Mouse (Mus musculus) midbrain, embryonic 16.5 days (tissue): ENCODE results near the gene Trmt11. TPM values are rescaled to one million over a fixed set of nuclear protein-coding genes. Genes with fewer than 3 reads are reported as not detected.

Source experiments
- ATAC-seq: fragments of 200-750 bp; cut with Nextera tagmentation; 2 replicates; pipeline ENCODE4 v1.8.0; 2017; ENCODE audit warnings: moderate TSS enrichment
- H3K27ac ChIP-seq: fragments of 300-500 bp; sonication (generic); 2 replicates; pipeline ENCODE4 v1.5.1; 2014; ENCODE audit warnings: mild to moderate bottlenecking, low read length, mixed read lengths
- H3K27me3 ChIP-seq: fragments of 300-500 bp; sonication (generic); 2 replicates; pipeline ENCODE4 v1.6.1; 2014; ENCODE audit warnings: low read depth, low read length, mixed read lengths; ENCODE audit not compliant: control insufficient read depth, insufficient read depth
- H3K36me3 ChIP-seq: fragments of 300-500 bp; sonication (generic); 2 replicates; pipeline ENCODE4 v1.6.1; 2014; ENCODE audit warnings: mild to moderate bottlenecking, low read length, moderate library complexity, mixed read lengths; ENCODE audit not compliant: control insufficient read depth, insufficient read depth
- H3K4me1 ChIP-seq: fragments of 300-500 bp; sonication (generic); 2 replicates; pipeline ENCODE4 v1.6.1; 2014; ENCODE audit warnings: mild to moderate bottlenecking, low read length, mixed read lengths; ENCODE audit not compliant: control insufficient read depth, insufficient read depth
- H3K4me2 ChIP-seq: fragments of 300-500 bp; sonication (generic); 2 replicates; pipeline ENCODE4 v1.6.1; 2014; ENCODE audit warnings: mild to moderate bottlenecking, low read length, mixed read lengths
- H3K4me3 ChIP-seq: fragments of 300-500 bp; sonication (generic); 2 replicates; pipeline ENCODE4 v1.5.1; 2014; ENCODE audit warnings: low read depth, mild to moderate bottlenecking, low read length, moderate library complexity, mixed read lengths
- H3K9ac ChIP-seq: fragments of 300-500 bp; sonication (generic); 2 replicates; pipeline ENCODE4 v1.6.1; 2014; ENCODE audit warnings: low read depth, low read length, mixed read lengths
- H3K9me3 ChIP-seq: fragments of 300-500 bp; sonication (generic); replicated peaks from 2 replicates; pipeline ENCODE4 v1.6.1; 2014; ENCODE audit warnings: mild to moderate bottlenecking, low read length, mixed read lengths; ENCODE audit not compliant: control insufficient read depth, poor library complexity, severe bottlenecking
- WGBS: fragments of 180-500 bp; shearing (Covaris S2); extraction: QIAGEN DNeasy Blood & Tissue Kit; methylation state at CpG from one replicate; pipeline ENCODE4 v1.1.7; 2014; 5-methylcytosine and 5-hydroxymethylcytosine counted together
- polyA plus RNA-seq: library from polyadenylated mRNA; unstranded; fragments of >200 nt; fragmentation: Nextera tagmentation; extraction: Ambion mirVana; gene quantifications from 2 replicates; pipeline ENCODE4 v1.2.1, GENCODE M21; 2015

The Trmt11 gene
- polyA plus RNA-seq, 1 experiment from 2014 or later = 20.3 TPM

GRCm38 (mm10) chr10:30624161-30625019 lies 23.8 kb upstream of the Trmt11 start:
- Histone ChIP-seq H3K27me3 (no peaks in the 10 kb centered on the region), H3K4me1 (no peaks in the 10 kb centered on the region), H3K4me3 (no peak overlapping the region), H3K36me3 (no peaks in the 10 kb centered on the region), H3K27ac (no peak overlapping the region), H3K9ac (no peak overlapping the region), H3K4me2 (no peak overlapping the region), H3K9me3 (no peaks in the 10 kb centered on the region)
- WGBS = 69% methylated on average over 5 of the region's 5 CpGs
- no peak for ATAC-seq

- H3K4me2 ChIP-seq = no peak overlapping the region
These were observed 22.4 kb upstream of the Trmt11 start for GRCm38 (mm10) chr10:30622928-30623327.

DNA sequence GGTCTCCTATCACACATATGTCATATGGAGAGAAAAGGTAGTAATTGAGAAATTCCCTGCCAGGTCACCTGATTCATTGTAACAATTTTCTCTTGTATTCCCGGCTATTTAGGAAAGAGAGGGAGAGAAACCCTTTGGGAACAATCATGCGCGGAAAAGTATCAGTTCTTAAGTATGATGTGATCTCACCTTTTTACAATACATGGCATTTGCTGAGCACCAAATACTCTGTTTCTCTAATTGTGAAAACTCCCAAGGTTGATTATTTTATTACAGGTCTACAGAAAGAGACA lies 18.3 kb upstream of the Trmt11 start:
- Histone ChIP-seq H3K4me3 (peak overlapping the region; percentile 67), H3K9ac (peak overlapping the region; percentile 79), H3K9me3 (no peaks in the 10 kb centered on the region), H3K4me1 (peaks cover 10% of the 10 kb centered on the region), H3K27ac (peak overlapping the region; percentile 96), H3K27me3 (no peaks in the 10 kb centered on the region), H3K36me3 (no peaks in the 10 kb centered on the region), H3K4me2 (peak overlapping the region; percentile 62)
- WGBS = 43% methylated on average over 3 of the region's 3 CpGs
- no peak for ATAC-seq

More at GRCm38 (mm10) chr10:30622928-30623327, 22.4 kb upstream of the Trmt11 start:
- no peak for ATAC-seq
- H3K9me3 ChIP-seq = no peaks in the 10 kb centered on the region
- no peaks in the 10 kb centered on the region for H3K27me3 ChIP-seq
- H3K9ac ChIP-seq = no peak overlapping the region
- no peak overlapping the region for H3K4me3 ChIP-seq
- H3K36me3 ChIP-seq = no peaks in the 10 kb centered on the region
- peaks cover 3% of the 10 kb centered on the region; the same call in 1 of the 2 replicates for H3K4me1 ChIP-seq
- H3K27ac ChIP-seq = no peak overlapping the region

- Histone ChIP-seq H3K4me2 (peak overlapping the region; percentile 62), H3K27me3 (no peaks in the 10 kb centered on the region), H3K4me1 (peaks cover 10% of the 10 kb centered on the region), H3K9ac (peak overlapping the region; percentile 79), H3K4me3 (peak overlapping the region; percentile 67), H3K27ac (peak overlapping the region; percentile 96), H3K9me3 (no peaks in the 10 kb centered on the region), H3K36me3 (no peaks in the 10 kb centered on the region)
- WGBS = 1% methylated on average over 49 of the region's 49 CpGs
- ATAC-seq = peak; percentile 100
These were observed 17.8 kb upstream of the Trmt11 start for GRCm38 (mm10) chr10:30618091-30618917.

GRCm38 (mm10) chr10:30613039-30613438 lies 12.5 kb upstream of the Trmt11 start:
- ATAC-seq = no peak
- H3K27me3 ChIP-seq = no peaks in the 10 kb centered on the region
- no peak overlapping the region for H3K4me3 ChIP-seq
- H3K9me3 ChIP-seq = no peaks in the 10 kb centered on the region
- H3K9ac ChIP-seq = no peak overlapping the region
- H3K4me1 ChIP-seq = peaks cover 7% of the 10 kb centered on the region; the same call in 1 of the 2 replicates
- 87% methylated on average over 4 of the region's 4 CpGs for WGBS
- H3K36me3 ChIP-seq = 0 out of 2 replicates have a peak, but pooled peaks cover 3% of the 10 kb centered on the region
- H3K4me2 ChIP-seq = no peak overlapping the region
- no peak overlapping the region for H3K27ac ChIP-seq

GRCm38 (mm10) chr10:30609614-30610013 lies 9.1 kb upstream of the Trmt11 start:
- Histone ChIP-seq H3K9me3 (no peaks in the 10 kb centered on the region), H3K4me3 (no peak overlapping the region), H3K9ac (no peak overlapping the region), H3K27ac (no peak overlapping the region), H3K4me1 (no peaks in the 10 kb centered on the region), H3K36me3 (0 out of 2 replicates have a peak, but pooled peaks cover 3% of the 10 kb centered on the region), H3K4me2 (no peak overlapping the region), H3K27me3 (no peaks in the 10 kb centered on the region)
- no peak for ATAC-seq

GRCm38 (mm10) chr10:30608109-30608508 lies 7.6 kb upstream of the Trmt11 start:
- no peak for ATAC-seq

GRCm38 (mm10) chr10:30600094-30600534 lies 435 bp downstream of the Trmt11 start:
- ATAC-seq = peak; percentile 90
- H3K36me3 ChIP-seq = no peaks in the 10 kb centered on the region
- peak overlapping the region; percentile 88 for H3K4me2 ChIP-seq
- no peaks in the 10 kb centered on the region for H3K27me3 ChIP-seq
- H3K9me3 ChIP-seq = no peaks in the 10 kb centered on the region
- peaks cover 20% of the 10 kb centered on the region for H3K4me1 ChIP-seq
- 0% methylated on average over 22 of the region's 27 CpGs for WGBS
- H3K9ac ChIP-seq = peak overlapping the region; percentile 91
- H3K4me3 ChIP-seq = peak overlapping the region; percentile 91
- peak overlapping the region; percentile 88 for H3K27ac ChIP-seq

More at GRCm38 (mm10) chr10:30608109-30608508, 7.6 kb upstream of the Trmt11 start:
- H3K27ac ChIP-seq = no peak overlapping the region
- no peaks in the 10 kb centered on the region for H3K9me3 ChIP-seq
- H3K27me3 ChIP-seq = no peaks in the 10 kb centered on the region
- WGBS = 57% methylated on average over 2 of the region's 2 CpGs
- H3K36me3 ChIP-seq = 0 out of 2 replicates have a peak, but pooled peaks cover 3% of the 10 kb centered on the region
- no peak overlapping the region for H3K9ac ChIP-seq
- H3K4me3 ChIP-seq = no peak overlapping the region
- no peaks in the 10 kb centered on the region for H3K4me1 ChIP-seq
- H3K4me2 ChIP-seq = no peak overlapping the region

DNA sequence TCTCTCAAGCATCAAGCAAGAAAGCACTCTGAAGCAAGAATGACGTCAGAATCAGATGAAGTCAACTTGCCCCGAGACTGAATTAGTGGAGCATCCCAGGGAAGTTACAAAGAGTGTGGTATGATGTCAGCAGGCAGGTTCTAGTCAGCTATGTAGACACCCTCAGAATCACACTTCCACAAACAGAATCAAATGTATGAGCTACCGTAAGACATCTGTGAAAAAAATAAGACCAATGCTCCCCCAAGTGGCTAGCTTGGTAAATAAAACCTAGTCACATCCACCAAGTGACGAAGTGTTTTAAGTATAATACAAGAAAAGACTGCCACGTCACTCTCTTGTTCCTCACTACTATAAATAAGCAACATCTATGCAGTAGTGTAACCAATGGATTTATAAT lies 13.5 kb downstream of the Trmt11 start:
- WGBS = 62% methylated on average over 5 of the region's 5 CpGs

More for the DNA sequence above, 13.5 kb downstream of the Trmt11 start:
- no peaks in the 10 kb centered on the region for H3K4me1 ChIP-seq
- H3K27ac ChIP-seq = no peak overlapping the region
- H3K27me3 ChIP-seq = no peaks in the 10 kb centered on the region
- no peak overlapping the region for H3K4me2 ChIP-seq
- peak; percentile 70; the same call in 1 of the 2 replicates for ATAC-seq
- H3K4me3 ChIP-seq = no peak overlapping the region
- peaks cover 7% of the 10 kb centered on the region for H3K36me3 ChIP-seq
- H3K9ac ChIP-seq = no peak overlapping the region
- H3K9me3 ChIP-seq = no peaks in the 10 kb centered on the region
